Mouse (Mus musculus) bone marrow, adult 2 months (tissue): ENCODE data around the gene Atp6v1g2.

ENCODE experiments used
- CTCF ChIP-seq: fragments of 200-500 bp; IDR thresholded peaks from 2 replicates; pipeline ENCODE4 v1.5.1; 2011; ENCODE audit warnings: low read length, control low read depth; ENCODE audit not compliant: control insufficient read depth, insufficient read depth
- POLR2A ChIP-seq: fragments of 200-500 bp; IDR thresholded peaks from 2 replicates; pipeline ENCODE4 v1.6.1; 2011; ENCODE audit warnings: low read depth, mild to moderate bottlenecking, control low read depth, low read length, borderline replicate concordance; ENCODE audit not compliant: control insufficient read depth

GRCm38 (mm10) chr17:35262664-35263522, 29.4 kb downstream of the Atp6v1g2 start, which contains the start of gene H2-D1:
- TF ChIP-seq CTCF, result no peak
- TF ChIP-seq POLR2A, result peak; percentile 99
